ENCODE assay signal across 22 mouse cellular contexts in the genomic region with DNA sequence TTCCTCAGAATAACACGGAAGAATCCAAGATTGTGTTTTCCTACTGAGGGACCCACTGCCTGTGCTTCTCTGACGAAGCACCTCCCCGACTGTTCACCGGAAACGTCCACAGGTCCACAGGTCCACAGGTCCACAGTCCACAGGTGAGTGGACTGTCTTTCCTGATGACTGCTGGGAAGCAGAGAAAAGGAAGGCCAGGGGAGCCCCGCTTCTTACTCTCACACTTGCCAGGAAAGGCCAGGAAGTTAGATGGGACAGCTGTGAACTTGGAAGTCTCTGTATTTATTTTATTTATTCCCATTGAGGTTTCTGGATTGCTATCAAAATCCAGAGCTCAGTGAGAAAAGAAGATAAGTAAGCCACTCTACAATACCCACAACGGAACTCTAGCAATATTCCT. TPM values are rescaled to one million over a fixed set of nuclear protein-coding genes. Genes with fewer than 3 reads are reported as not detected.
"Had no signal": no experiment of that assay in that cellular context is flagged by ENCODE, and none has a peak within 500 bp of the region (broad histone marks: within the 10 kb centered on the region; RNA-seq: fewer than 3 reads in every experiment).

No protein-coding gene starts in this region.

- H3K4me3 ChIP-seq: lung, embryonic 15.5 days; megakaryocyte, embryonic 14.5 days; midbrain, embryonic 13.5 days; midbrain, embryonic 15.5 days; neural tube, embryonic 12.5 days had no signal

- H3K9ac ChIP-seq: liver, postnatal 0 days; lung, embryonic 15.5 days; midbrain, embryonic 13.5 days; midbrain, embryonic 15.5 days; neural tube, embryonic 12.5 days had no signal

- H3K36me3 ChIP-seq: lung, embryonic 15.5 days; midbrain, embryonic 13.5 days; midbrain, embryonic 15.5 days; neural tube, embryonic 12.5 days had no signal

- ATAC-seq: liver, postnatal 0 days; lung, postnatal 0 days; midbrain, embryonic 13.5 days; midbrain, embryonic 15.5 days had no signal

- H3K4me2 ChIP-seq: lung, embryonic 15.5 days; midbrain, embryonic 11.5 days; midbrain, embryonic 13.5 days; midbrain, embryonic 15.5 days; neural tube, embryonic 12.5 days had no signal

- H3K9me3 ChIP-seq: lung, embryonic 15.5 days; megakaryocyte, embryonic 14.5 days; midbrain, embryonic 13.5 days; midbrain, embryonic 15.5 days; neural tube, embryonic 12.5 days had no signal

- H3K27ac ChIP-seq: lung, embryonic 15.5 days; macrophage; midbrain, embryonic 13.5 days; midbrain, embryonic 15.5 days; neural tube, embryonic 12.5 days had no signal

- DNase-seq: liver, postnatal 0 days; lung, adult 2 months; lung, postnatal 14 days; lung, postnatal 36 days; right cerebral cortex, postnatal 14 days; thymus, adult 2 months; thymus, postnatal 25 days; thymus, postnatal 4 days had no signal

- H3K4me1 ChIP-seq: megakaryocyte, embryonic 14.5 days; midbrain, embryonic 13.5 days; midbrain, embryonic 15.5 days; neural tube, embryonic 12.5 days had no signal

- H3K27me3 ChIP-seq: lung, embryonic 15.5 days; midbrain, embryonic 13.5 days; midbrain, embryonic 15.5 days; neural tube, embryonic 12.5 days had no signal

RNA-seq across cellular contexts. Expression of a gene that starts 3.8 kb away (rescaled TPM):
- polyA plus RNA-seq: liver, postnatal 0 days; macrophage; midbrain, embryonic 11.5 days; midbrain, embryonic 13.5 days; midbrain, embryonic 15.5 days; neural tube, embryonic 14.5 days; testis, adult 2 months had no signal

RNA-seq across cellular contexts. Expression of a gene that starts 8.3 kb away (rescaled TPM):
- polyA plus RNA-seq: spleen, adult 2 months; testis, adult 2 months had no signal

RNA-seq across cellular contexts. Expression of a gene that starts 15.5 kb away (rescaled TPM):
- polyA plus RNA-seq: liver, postnatal 0 days; lung, adult 2 months; lung, embryonic 15.5 days; lung, postnatal 0 days; macrophage; midbrain, embryonic 11.5 days; midbrain, embryonic 13.5 days; midbrain, embryonic 15.5 days; midbrain, postnatal 0 days; neural tube, embryonic 12.5 days; neural tube, embryonic 14.5 days; spleen, adult 2 months; stomach, embryonic 16.5 days; testis, adult 2 months; thymus, adult 2 months; urinary bladder, adult 2 months had no signal

RNA-seq across cellular contexts. Expression of a gene that starts 47.8 kb away (rescaled TPM):
- polyA plus RNA-seq: spleen, adult 2 months had no signal
